ENCODE assay signal across 22 mouse cellular contexts in genomic region chr2:179742828-179743227, GRCm38 (mm10).
A peak's percentile ranks its signal among the peaks of the same experiment; 100 is the strongest.
DNase-seq lines count a peak whose midpoint lies in the region; ATAC-seq and TF ChIP-seq lines count a peak whose summit lies in the region.
"Had no signal": no experiment of that assay in that cellular context is flagged by ENCODE, and none has a peak within 500 bp of the region (broad histone marks: within the 10 kb centered on the region; RNA-seq: fewer than 3 reads in every experiment).

No protein-coding gene starts in this region.

- peak; percentile 62 for ATAC-seq in forebrain, embryonic 16.5 days
- no peak for ATAC-seq in hindbrain, embryonic 13.5 days (ENCODE audit: low FRiP score)
- 0 out of 2 replicates have a peak, but pooled peaks have one; percentile 9 for ATAC-seq in hindbrain, embryonic 16.5 days
- no peak for ATAC-seq in hindbrain, embryonic 12.5 days (ENCODE audit: low FRiP score)
- ATAC-seq in hindbrain, postnatal 0 days: 0 out of 2 replicates have a peak, but pooled peaks have one; percentile 27
- ATAC-seq: activated CD4-positive, CD25-positive, alpha-beta regulatory T cell, adult 4 months; forebrain, embryonic 13.5 days; Patski had no signal

- H3K9ac ChIP-seq in forebrain, embryonic 16.5 days (replicated peaks; ENCODE audit: low read depth, low read length): no peak overlapping the region
- no peak overlapping the region for H3K9ac ChIP-seq in hindbrain, embryonic 13.5 days
- no peak overlapping the region for H3K9ac ChIP-seq in hindbrain, embryonic 16.5 days (ENCODE audit: low read depth, low read length)
- no peak overlapping the region for H3K9ac ChIP-seq in hindbrain, embryonic 12.5 days
- H3K9ac ChIP-seq in hindbrain, postnatal 0 days (replicated peaks; ENCODE audit: low read length): no peak overlapping the region
- H3K9ac ChIP-seq: embryonic facial prominence, embryonic 12.5 days; forebrain, embryonic 13.5 days had no signal

- WGBS in forebrain, embryonic 16.5 days: 60% methylated on average over 6 of the region's 6 CpGs
- WGBS in forebrain, embryonic 10.5 days: 92% methylated on average over 6 of the region's 6 CpGs
- 88% methylated on average over 6 of the region's 6 CpGs for WGBS in hindbrain, embryonic 10.5 days
- WGBS in hindbrain, embryonic 13.5 days: 84% methylated on average over 6 of the region's 6 CpGs
- 80% methylated on average over 6 of the region's 6 CpGs for WGBS in hindbrain, embryonic 16.5 days
- 86% methylated on average over 6 of the region's 6 CpGs for WGBS in hindbrain, embryonic 12.5 days
- WGBS in hindbrain, postnatal 0 days: 76% methylated on average over 6 of the region's 6 CpGs

- H3K27me3 ChIP-seq in forebrain, embryonic 16.5 days (replicated peaks; ENCODE audit: control insufficient read depth, insufficient read depth, low read length): no peaks in the 10 kb centered on the region
- H3K27me3 ChIP-seq in forebrain, embryonic 10.5 days (ENCODE audit: poor library complexity, severe bottlenecking): no peaks in the 10 kb centered on the region
- no peaks in the 10 kb centered on the region; the same call in 1 of the 2 replicates for H3K27me3 ChIP-seq in hindbrain, embryonic 10.5 days (ENCODE audit: insufficient read depth, poor library complexity, severe bottlenecking)
- no peaks in the 10 kb centered on the region for H3K27me3 ChIP-seq in hindbrain, embryonic 13.5 days
- H3K27me3 ChIP-seq in hindbrain, embryonic 16.5 days (replicated peaks; ENCODE audit: control insufficient read depth, insufficient read depth, low read length): no peaks in the 10 kb centered on the region
- H3K27me3 ChIP-seq in hindbrain, embryonic 12.5 days: no peaks in the 10 kb centered on the region
- H3K27me3 ChIP-seq in hindbrain, postnatal 0 days (ENCODE audit: insufficient read depth, low read length): no peaks in the 10 kb centered on the region
- H3K27me3 ChIP-seq: embryonic facial prominence, embryonic 12.5 days; forebrain, embryonic 13.5 days had no signal

- peaks cover 7% of the 10 kb centered on the region; the same call in 1 of the 2 replicates for H3K4me1 ChIP-seq in forebrain, embryonic 16.5 days (replicated peaks; ENCODE audit: control insufficient read depth, insufficient read depth, low read length)
- peaks cover 9% of the 10 kb centered on the region for H3K4me1 ChIP-seq in forebrain, embryonic 10.5 days
- H3K4me1 ChIP-seq in hindbrain, embryonic 10.5 days (replicated peaks): 0 out of 2 replicates have a peak, but pooled peaks cover 3% of the 10 kb centered on the region
- H3K4me1 ChIP-seq in hindbrain, embryonic 13.5 days (replicated peaks): 0 out of 2 replicates have a peak, but pooled peaks cover 3% of the 10 kb centered on the region
- H3K4me1 ChIP-seq in hindbrain, embryonic 16.5 days (ENCODE audit: control insufficient read depth, insufficient read depth, low read depth, low read length): no peaks in the 10 kb centered on the region
- H3K4me1 ChIP-seq in hindbrain, embryonic 12.5 days: no peaks in the 10 kb centered on the region
- no peaks in the 10 kb centered on the region for H3K4me1 ChIP-seq in hindbrain, postnatal 0 days (ENCODE audit: insufficient read depth, low read length)
- H3K4me1 ChIP-seq: embryonic facial prominence, embryonic 12.5 days had no signal

- no peak overlapping the region for H3K4me3 ChIP-seq in forebrain, embryonic 16.5 days (replicated peaks; ENCODE audit: low read length)
- H3K4me3 ChIP-seq in forebrain, embryonic 10.5 days: no peak overlapping the region
- H3K4me3 ChIP-seq in hindbrain, embryonic 10.5 days: no peak overlapping the region
- no peak overlapping the region for H3K4me3 ChIP-seq in hindbrain, embryonic 13.5 days
- no peak overlapping the region for H3K4me3 ChIP-seq in hindbrain, embryonic 16.5 days (ENCODE audit: low read length)
- no peak overlapping the region for H3K4me3 ChIP-seq in hindbrain, embryonic 12.5 days
- no peak overlapping the region for H3K4me3 ChIP-seq in hindbrain, postnatal 0 days (ENCODE audit: low read length)
- H3K4me3 ChIP-seq: embryonic facial prominence, embryonic 10.5 days; embryonic facial prominence, embryonic 12.5 days; forebrain, embryonic 13.5 days had no signal

- no peak overlapping the region for H3K27ac ChIP-seq in forebrain, embryonic 16.5 days (ENCODE audit: low read length)
- H3K27ac ChIP-seq in forebrain, embryonic 10.5 days: no peak overlapping the region
- H3K27ac ChIP-seq in hindbrain, embryonic 10.5 days: 0 out of 2 replicates have a peak overlapping the region, but pooled peaks have one; percentile 29
- no peak overlapping the region for H3K27ac ChIP-seq in hindbrain, embryonic 13.5 days
- H3K27ac ChIP-seq in hindbrain, embryonic 16.5 days (ENCODE audit: low read depth, low read length): no peak overlapping the region
- no peak overlapping the region for H3K27ac ChIP-seq in hindbrain, embryonic 12.5 days
- no peak overlapping the region for H3K27ac ChIP-seq in hindbrain, postnatal 0 days
- H3K27ac ChIP-seq: embryonic facial prominence, embryonic 10.5 days; embryonic facial prominence, embryonic 12.5 days; forebrain, embryonic 13.5 days had no signal

- H3K36me3 ChIP-seq in forebrain, embryonic 16.5 days (ENCODE audit: control insufficient read depth, insufficient read depth): no peaks in the 10 kb centered on the region
- no peaks in the 10 kb centered on the region for H3K36me3 ChIP-seq in forebrain, embryonic 10.5 days (replicated peaks)
- no peaks in the 10 kb centered on the region for H3K36me3 ChIP-seq in hindbrain, embryonic 10.5 days
- no peaks in the 10 kb centered on the region for H3K36me3 ChIP-seq in hindbrain, embryonic 13.5 days
- no peaks in the 10 kb centered on the region for H3K36me3 ChIP-seq in hindbrain, embryonic 16.5 days (ENCODE audit: control insufficient read depth, insufficient read depth, low read length)
- H3K36me3 ChIP-seq in hindbrain, embryonic 12.5 days: no peaks in the 10 kb centered on the region
- H3K36me3 ChIP-seq in hindbrain, postnatal 0 days (ENCODE audit: insufficient read depth, low read length): no peaks in the 10 kb centered on the region
- H3K36me3 ChIP-seq: embryonic facial prominence, embryonic 10.5 days; embryonic facial prominence, embryonic 12.5 days had no signal

- TF ChIP-seq CTCF in hindbrain, postnatal 0 days (IDR thresholded peaks at IDR 0.05; ENCODE audit: low read depth): no peak

- H3K9me3 ChIP-seq in forebrain, embryonic 16.5 days (ENCODE audit: control insufficient read depth, low read length): no peaks in the 10 kb centered on the region
- no peaks in the 10 kb centered on the region for H3K9me3 ChIP-seq in forebrain, embryonic 10.5 days
- no peaks in the 10 kb centered on the region for H3K9me3 ChIP-seq in hindbrain, embryonic 10.5 days
- H3K9me3 ChIP-seq in hindbrain, embryonic 13.5 days: no peaks in the 10 kb centered on the region
- no peaks in the 10 kb centered on the region for H3K9me3 ChIP-seq in hindbrain, embryonic 16.5 days (ENCODE audit: control insufficient read depth, low read length)
- no peaks in the 10 kb centered on the region for H3K9me3 ChIP-seq in hindbrain, embryonic 12.5 days (replicated peaks)
- no peaks in the 10 kb centered on the region for H3K9me3 ChIP-seq in hindbrain, postnatal 0 days (ENCODE audit: low read length)
- H3K9me3 ChIP-seq: embryonic facial prominence, embryonic 10.5 days; embryonic facial prominence, embryonic 12.5 days; forebrain, embryonic 13.5 days had no signal

- no peak overlapping the region for H3K4me2 ChIP-seq in forebrain, embryonic 16.5 days (ENCODE audit: low read length)
- H3K4me2 ChIP-seq in hindbrain, embryonic 13.5 days: no peak overlapping the region
- H3K4me2 ChIP-seq in hindbrain, embryonic 16.5 days (ENCODE audit: low read length): no peak overlapping the region
- H3K4me2 ChIP-seq in hindbrain, embryonic 12.5 days (replicated peaks): no peak overlapping the region
- no peak overlapping the region for H3K4me2 ChIP-seq in hindbrain, postnatal 0 days (ENCODE audit: low read depth, low read length)
- H3K4me2 ChIP-seq: embryonic facial prominence, embryonic 12.5 days; forebrain, embryonic 13.5 days had no signal

- DNase-seq in forebrain, embryonic 10.5 days (ENCODE audit: extremely low spot score, low spot score): no peak
- DNase-seq in hindbrain, embryonic 10.5 days (ENCODE audit: low spot score): no peak
- no peak for DNase-seq in hindbrain, postnatal 0 days (ENCODE audit: low spot score)
- no peak for DNase-seq in embryo, embryonic 10 days (ENCODE audit: low spot score)
- DNase-seq: adrenal gland, adult 8-10 months; adrenal gland, postnatal 14 days; adrenal gland, postnatal 36 days; cerebellum, adult 11 months; cerebellum, adult 18-20 months; cerebellum, adult 8-10 months; cerebellum, adult 9-11 months; cerebellum, postnatal 14 days; cerebellum, postnatal 36 days had no signal

Comparison
In these comparisons a context has a peak if more than half of its experiments do, and no peak if none do; other contexts are left out.
1. ATAC-seq: peak in forebrain, embryonic 16.5 days (single experiment), hindbrain, embryonic 16.5 days (single experiment) and hindbrain, postnatal 0 days (single experiment); none in hindbrain, embryonic 13.5 days (single experiment) and hindbrain, embryonic 12.5 days (single experiment).